Mouse (Mus musculus): ENCODE results near the gene Lrpprc. TPM values are rescaled to one million over a fixed set of nuclear protein-coding genes. Genes with fewer than 3 reads are reported as not detected.
A peak's percentile ranks its signal among the peaks of the same experiment; 100 is the strongest.
"Not testable (repeated sequence)": the region's sequence is repeated elsewhere in the genome, so short reads cannot be mapped to it uniquely, and the experiment has no call there.

Lrpprc gene
- 100 to 1,000 TPM in 1 of 2 experiments, 10 to 100 TPM in 1; 88.9 to 101 TPM for total RNA-seq (2021)
- long read RNA-seq, experiment 1, full-length matches to known transcripts, result 80 of 105 reads
- long read RNA-seq, experiment 1, partial matches to known transcripts, result 15 of 105 reads
- long read RNA-seq, experiment 1, other reads (novel, unspliced or antisense), result 10 of 105 reads
- long read RNA-seq, experiment 2, full-length matches to known transcripts, result 55 of 76 reads
- long read RNA-seq, experiment 2, partial matches to known transcripts, result 9 of 76 reads
- long read RNA-seq, experiment 2, other reads (novel, unspliced or antisense), result 12 of 76 reads

- DNase-seq, result peak; percentile 97
Measured at GRCm38 (mm10) chr17:84790447-84791098, at the start of gene Lrpprc. TSS of gene Lrpprc (minus strand) at chr17:84790789.

DNA sequence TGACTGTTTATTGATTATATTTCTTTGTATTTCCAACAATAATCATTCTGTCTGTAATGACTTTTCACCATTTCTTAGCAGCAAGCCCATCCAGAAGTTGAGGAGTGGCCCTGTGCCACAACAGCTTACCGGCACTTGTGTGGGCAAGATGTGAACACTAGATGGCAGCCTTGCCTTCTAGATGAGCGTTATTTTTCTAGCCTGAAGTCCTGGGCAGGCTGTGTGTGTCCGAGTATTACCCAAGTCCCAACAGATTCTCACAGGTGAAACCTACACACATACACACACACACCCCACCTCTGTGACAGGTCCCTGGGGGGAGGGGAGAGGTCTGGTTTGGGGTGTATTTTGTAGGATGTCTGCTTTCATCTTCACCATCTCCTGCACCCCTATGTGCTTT lies 47.2 kb upstream of the Lrpprc start:
- DNase-seq, result peak; percentile 77

DNA sequence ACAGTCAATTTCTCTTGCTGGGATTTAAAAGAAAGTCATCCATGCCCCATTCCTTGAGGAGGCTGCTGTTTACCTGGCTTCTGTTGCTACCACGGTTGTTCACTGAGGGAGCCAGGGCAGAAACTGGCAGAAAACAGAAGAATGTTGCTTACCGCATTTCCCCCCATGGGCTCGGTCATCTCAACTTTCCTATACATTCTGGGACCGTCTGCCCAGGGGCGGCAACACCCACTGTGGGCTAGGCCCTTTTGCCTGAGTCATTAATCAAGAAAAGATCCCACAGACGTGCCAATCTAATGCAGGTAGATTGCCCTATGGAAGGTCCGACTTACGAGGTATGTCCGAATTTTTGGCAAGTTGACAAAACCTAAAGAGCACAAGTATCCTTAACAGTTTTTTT lies 44.7 kb upstream of the Lrpprc start:
- no peak for DNase-seq

DNA sequence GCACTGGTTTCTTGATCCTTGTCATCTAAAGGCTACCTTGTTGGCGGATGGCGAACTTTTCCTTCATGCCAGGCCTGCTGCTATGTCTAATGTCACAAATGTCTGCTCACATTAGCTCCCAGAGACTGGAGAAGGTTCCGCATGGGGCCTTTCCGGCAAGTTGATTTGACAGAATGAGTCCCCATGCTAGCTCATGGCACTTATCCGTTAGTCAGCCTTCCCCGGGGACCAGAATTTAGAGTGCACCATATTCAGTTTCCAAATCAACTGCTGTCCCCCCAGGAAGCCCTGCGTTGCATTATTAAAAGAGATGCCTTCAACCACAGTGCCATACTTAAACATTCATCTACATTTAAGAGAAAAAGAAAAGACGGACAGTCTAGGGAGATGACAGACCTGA lies 41.8 kb upstream of the Lrpprc start:
- no peak for DNase-seq

DNA sequence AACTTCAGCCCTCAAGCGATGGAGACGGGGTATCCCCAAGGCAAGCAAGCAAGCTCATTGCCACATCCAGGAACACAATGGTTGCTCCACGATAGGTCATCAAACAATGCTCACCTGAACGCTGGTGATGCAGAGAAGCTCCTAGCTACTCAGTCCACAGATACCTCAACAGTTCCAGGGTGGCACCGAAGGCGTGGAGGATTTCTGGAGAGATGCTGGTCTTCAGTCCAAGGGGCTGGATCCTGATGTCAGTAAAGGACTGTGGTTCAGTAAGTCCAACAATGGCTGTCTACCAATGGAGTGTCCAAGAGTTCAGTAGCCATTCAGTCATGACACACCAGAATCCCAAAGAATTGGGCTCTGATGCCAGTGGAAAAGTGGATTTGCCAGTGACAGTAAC lies 37.7 kb upstream of the Lrpprc start:
- no peak for DNase-seq

DNA sequence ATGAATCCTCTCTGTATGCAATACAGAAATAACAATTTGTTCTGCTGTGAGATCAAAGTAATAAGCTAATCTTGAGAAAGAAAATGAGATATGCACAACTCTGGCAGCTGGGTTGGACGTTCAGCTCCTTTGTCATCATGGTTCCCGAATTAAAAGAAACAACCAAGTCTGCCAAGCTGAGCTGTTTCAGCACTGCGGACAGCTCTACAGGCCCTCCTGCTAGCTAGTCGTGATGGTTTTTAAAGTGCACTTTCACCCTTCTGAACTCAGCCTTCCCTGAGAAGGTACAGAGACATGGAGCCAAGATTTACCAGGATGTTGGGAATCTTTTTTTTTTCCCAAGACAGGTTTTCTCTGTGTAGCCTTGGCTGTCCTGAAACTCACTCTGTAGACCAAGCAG lies 30.0 kb upstream of the Lrpprc start:
- DNase-seq, result peak; percentile 65

DNA sequence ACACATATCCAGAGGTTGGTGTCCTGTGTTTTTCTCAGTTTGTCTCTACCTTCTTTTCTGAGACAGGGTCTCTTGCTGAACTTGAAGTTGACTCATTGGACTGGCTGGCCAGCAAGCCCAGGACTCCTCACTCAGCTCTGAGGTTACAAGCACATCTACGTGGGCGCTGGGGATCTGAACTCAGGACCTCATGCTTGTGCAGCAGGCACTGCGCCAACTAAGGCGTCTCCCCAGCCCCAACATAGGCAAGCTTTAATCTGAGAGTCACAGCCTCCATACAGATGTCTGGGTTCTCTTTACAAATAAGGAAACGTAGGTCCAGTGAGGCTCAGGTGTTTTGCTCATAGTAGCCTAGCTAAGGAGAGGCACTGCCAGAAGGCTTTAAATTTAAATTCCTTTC lies 27.8 kb upstream of the Lrpprc start:
- no peak for DNase-seq

DNA sequence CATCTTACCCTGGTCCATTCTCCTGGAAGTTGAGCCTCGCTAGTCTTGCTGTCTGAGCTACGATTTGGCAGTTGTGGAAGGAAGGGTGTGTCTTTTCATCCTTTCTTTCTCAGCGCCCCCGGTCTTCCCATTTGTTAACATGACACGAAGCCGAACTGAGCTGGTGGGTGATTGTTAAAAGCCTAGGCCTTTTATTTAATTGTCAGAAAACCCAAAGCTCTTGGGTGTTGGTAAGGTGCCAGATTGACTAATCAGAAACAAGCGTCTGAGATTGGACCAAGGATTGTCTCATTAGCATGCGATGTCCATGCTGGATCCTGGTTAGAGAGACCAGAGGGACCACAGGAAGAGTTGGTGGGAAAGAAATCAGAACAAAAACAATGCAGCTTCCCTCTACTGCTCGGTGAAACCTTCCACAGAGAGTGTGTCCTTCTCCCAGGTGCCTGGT lies 25.4 kb upstream of the Lrpprc start:
- no peak for DNase-seq

DNA sequence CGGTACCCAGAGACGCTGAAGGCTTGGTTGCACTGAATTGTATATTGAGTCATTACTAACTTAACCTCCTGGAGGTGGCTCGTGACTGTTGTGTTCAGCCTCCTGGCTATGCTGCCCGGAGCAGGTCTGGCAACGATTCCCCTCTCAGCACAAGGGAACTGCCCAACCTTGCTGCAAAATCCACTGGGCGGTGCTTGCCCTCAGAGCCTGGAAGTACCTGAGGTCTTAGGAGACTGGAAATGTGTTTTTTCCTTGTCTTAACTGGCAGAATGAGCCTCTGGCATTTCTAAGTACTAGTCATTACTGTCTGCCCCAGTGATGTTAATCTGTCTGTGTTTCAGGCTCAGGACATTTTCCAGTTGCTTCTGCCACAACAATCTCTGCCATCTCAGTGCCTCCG lies 24.3 kb upstream of the Lrpprc start:
- no peak for DNase-seq

GRCm38 (mm10) chr17:84814192-84814591 lies 23.6 kb upstream of the Lrpprc start:
- DNase-seq, result not testable (repeated sequence)

DNA sequence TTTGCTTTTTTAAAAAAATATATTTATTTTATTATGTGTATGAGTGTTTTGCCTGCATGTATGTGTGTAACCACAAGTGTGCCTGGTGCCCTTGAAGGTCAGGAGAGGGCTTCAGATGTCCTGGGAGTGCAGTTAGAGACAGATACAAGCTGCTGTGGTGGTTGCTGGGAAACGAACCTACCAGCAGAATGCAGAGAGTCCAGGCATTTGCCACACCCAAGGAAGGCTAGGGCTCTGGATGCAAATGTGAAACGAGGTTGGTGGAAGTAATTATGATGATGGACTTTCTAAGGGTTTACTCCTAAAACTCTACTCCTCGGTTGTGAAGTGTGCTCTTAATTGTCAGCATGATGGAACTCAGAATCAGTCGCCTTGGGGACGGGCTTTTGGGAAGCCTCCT lies 1.4 kb upstream of the Lrpprc start:
- no peak for DNase-seq

- DNase-seq, result peak; percentile 39
Measured at GRCm38 (mm10) chr17:84791156-84791555, 567 bp upstream of the Lrpprc start.

GRCm38 (mm10) chr17:84790043-84790442 lies 546 bp downstream of the Lrpprc start:
- peak; percentile 38 for DNase-seq

- DNase-seq, result no peak
Measured at GRCm38 (mm10) chr17:84788376-84789125, 2.0 kb downstream of the Lrpprc start.

GRCm38 (mm10) chr17:84787477-84787876 lies 3.1 kb downstream of the Lrpprc start:
- DNase-seq, result no peak

DNA sequence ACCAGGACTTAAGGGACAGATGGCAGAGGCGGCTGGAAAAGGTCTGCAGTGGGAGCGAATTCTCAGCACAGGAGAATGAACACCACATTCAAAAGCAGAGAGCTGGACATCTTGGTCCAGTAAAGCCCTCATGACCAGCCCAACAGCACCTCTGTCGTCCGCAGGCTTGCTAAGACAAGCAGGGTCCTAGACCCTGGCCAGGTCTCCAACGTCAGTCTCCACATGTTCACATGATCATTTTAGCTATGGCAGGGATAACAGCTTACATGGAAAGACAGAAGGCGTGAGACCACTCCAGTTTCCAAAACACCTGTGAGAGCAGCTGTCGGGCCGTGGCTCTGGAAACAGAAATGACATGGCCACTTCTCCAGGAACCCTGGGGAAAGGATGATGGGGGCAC lies 3.7 kb downstream of the Lrpprc start:
- DNase-seq, result no peak

DNA sequence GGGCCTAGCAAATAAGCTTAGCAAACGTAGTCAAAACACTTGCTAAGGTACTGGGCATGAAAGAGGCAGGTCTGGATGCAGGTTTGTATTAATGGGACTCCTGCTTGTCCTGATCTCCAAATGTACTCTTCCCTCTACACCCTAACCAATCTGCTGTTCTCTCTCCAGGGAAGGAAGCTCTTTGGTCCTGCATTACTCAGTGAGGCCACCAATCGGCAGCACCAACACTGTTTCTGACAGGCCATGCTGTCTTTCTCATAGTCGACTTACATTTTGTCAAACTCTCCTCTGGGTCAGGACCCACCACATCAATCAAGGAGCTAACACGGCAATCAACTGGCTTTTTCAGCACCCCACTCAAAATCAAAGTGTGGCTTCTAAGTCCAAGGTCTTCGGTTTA lies 5.4 kb downstream of the Lrpprc start:
- no peak for DNase-seq

GRCm38 (mm10) chr17:84783491-84783890 lies 7.1 kb downstream of the Lrpprc start:
- DNase-seq, result no peak

- no peak for DNase-seq
Measured at GRCm38 (mm10) chr17:84780321-84780720, 10.3 kb downstream of the Lrpprc start.

DNA sequence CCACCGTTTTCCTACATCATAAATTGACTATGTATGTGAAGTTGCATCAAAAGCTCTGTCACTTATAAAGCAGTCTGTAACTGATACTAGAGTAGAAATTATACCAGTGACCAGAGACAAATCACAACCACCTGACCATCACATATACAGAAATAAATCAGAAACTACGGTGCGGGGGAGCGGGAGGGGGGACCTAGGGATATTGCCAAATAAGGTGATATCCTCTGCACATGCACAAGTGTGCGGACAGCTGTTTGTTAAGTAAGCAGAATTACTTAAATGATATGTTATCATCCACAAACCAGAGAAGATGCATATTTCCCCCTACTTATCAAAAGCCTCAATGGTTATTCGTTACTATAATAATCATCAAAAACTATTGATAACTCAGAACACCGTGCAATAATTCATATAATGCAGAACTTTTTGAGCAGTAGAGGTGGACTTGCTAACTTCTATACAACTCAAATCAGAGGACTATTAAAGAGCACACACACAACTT lies 12.1 kb downstream of the Lrpprc start:
- no peak for DNase-seq

DNA sequence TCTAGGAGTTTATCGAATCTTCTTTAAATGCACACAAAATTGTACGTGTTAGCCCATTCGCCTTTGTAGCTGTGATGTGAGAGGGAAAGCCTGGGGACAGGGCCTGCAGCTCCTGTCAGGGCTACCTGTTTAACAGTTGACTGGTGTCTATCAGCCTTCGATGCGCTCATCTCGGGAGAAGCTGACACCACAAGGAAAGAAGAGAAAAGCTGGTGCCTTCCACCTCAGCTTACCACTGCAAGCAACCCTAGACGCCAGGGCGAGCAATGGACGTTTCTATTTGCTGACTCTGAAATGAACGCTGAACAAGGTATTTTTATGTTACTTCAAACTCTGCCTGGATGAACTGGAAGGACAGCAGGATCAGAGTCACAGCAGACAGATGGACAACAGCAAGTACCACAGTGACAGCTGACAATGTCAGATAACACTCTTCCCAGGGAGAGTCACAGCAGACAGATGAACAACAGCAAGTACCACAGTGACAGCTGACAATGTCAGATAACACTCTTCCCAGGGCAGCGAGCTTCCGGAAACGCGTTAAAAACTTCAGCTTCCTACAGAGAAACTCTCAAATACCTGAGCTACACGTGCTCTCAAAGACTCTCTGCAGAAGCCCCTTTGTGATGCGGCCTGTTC lies 14.1 kb downstream of the Lrpprc start:
- no peak for DNase-seq

DNA sequence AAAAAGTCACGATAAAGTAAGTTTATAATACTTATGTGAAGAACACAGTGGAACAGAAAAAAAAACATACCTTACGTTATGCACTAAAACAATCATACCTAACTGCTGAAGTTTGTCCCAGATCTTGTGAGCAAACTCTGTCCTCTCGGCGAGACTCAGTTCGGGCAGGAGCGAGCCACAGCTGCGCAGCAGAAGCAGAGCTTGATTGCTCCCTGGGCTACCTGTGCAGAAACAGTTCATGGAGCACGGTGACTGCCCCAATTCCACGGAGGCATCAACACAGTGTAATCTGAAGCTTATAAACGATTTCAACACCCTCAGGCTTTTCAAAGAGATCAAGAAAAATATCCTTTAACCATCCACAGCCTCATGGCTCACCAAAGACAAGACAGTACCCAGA lies 15.3 kb downstream of the Lrpprc start:
- DNase-seq, result no peak

GRCm38 (mm10) chr17:84771882-84772281 lies 18.7 kb downstream of the Lrpprc start:
- DNase-seq, result peak; percentile 24

All from adrenal gland, postnatal 10 days (tissue).